Mouse (Mus musculus) embryonic fibroblast, embryonic 13.5 days (primary cell): Measurements from ENCODE around the gene Tesmin.

Source experiments
- CTCF ChIP-seq: IDR thresholded peaks from 2 replicates; pipeline ENCODE4 v1.5.1; 2011; ENCODE audit warnings: mild to moderate bottlenecking, control low read depth, low read length, moderate library complexity, borderline replicate concordance; ENCODE audit not compliant: insufficient read depth
- POLR2A ChIP-seq: IDR thresholded peaks from 2 replicates; pipeline ENCODE4 v1.6.1; 2011; ENCODE audit warnings: low read depth, mild to moderate bottlenecking, control low read depth, low read length, moderate library complexity

DNA sequence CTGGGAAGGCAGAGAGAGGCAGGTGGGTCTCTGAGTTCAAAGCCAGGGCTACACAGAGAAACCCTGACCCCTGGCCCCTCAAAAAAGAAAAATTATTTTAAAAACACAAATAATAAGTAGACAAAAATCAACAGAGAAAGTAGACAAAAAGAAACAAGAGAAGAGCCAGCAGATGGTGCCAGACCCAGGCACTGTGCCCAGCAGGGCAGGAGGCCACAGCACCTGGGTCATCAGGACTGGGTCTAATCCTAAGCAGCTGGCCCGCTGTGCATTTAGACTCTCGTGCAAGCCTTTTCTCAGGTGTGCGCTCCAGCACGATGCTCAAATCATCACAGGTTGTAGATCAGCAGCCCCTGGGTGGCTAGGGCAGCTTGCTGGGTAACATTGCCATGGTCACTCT, 25.1 kb upstream of the Tesmin start:
- TF ChIP-seq CTCF (no peak), POLR2A (no peak)
